Mouse (Mus musculus) retina, postnatal 1 day (tissue): ENCODE results near the gene Casc3.

ENCODE experiments used
- DNase-seq: peaks from one replicate; pipeline ENCODE4 v3.0.0-alpha.2; 2012

Casc3 gene

DNA sequence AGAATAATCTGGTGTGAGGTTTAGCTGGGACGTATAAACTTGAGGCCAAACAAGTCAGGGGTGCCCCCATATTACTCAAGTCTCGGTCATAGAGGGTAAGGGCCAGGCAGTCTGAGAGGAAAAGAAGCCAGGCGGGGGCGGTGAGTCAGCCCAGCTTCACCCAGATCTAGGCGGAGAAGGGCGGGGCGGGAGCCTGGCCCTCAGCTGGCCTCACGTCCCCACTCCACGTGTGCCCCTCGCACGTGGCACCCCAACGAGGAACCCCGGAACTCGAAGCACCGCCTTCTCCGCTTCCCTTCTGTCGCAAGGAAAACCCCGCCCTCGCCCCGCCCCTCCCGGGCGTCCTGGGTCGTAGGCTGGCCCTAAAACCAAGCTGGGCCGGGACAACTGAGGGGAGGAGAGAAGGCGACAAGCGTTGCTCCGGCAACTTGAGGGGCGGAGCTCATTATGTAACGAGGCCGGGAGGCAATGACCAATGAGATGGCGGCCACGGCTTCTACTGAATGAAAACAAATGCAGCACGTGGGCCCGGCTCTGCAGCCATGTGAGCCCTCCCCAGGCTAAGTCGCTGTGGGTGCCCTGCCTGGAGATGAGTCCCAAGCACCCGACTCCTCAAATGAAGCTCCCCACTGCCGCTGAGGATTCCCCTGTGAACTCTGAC lies 30.9 kb upstream of the Casc3 start:
- DNase-seq = peak; percentile 99

DNA sequence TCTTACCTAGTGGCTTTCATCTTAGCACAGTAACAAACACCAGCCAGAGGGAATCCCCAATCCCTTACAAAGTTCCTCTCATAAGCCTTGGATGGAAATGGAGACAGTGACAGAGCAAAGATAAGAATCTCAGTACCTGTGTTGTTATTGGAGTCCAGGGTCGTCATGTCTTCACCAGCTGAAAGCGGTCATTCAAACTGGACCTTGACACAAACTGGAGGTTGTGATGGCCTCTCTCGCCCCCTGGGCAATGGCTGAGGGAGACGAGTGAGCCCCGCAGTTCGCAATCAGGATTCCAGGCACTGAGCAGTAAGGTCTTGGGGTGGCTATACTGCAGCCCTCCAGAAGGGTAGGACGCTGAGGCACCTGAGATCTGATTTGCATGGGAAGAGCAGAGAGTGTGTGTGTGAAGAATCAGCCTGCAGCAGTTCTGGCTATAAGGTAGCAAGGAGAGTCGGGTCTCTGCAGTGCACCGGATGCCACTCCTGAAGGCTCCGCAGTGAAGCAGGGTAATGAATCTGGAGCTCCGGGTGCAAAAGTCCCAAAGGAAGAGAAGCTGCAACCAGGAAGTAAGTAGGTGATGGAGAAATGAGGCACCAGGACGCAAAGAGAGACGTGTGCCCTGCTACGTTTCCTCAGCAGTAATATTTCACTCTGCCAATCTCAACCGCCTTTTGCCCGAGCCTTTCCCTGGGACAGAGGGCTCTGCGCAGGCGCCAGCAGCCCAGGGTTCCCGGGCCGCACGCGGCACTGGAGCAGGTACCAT lies 29.9 kb upstream of the Casc3 start, which contains the start of gene Nr1d1:
TSS of gene Nr1d1 (minus strand) at position 752 of the 766 bp plus-strand sequence.
- DNase-seq = no peak

DNA sequence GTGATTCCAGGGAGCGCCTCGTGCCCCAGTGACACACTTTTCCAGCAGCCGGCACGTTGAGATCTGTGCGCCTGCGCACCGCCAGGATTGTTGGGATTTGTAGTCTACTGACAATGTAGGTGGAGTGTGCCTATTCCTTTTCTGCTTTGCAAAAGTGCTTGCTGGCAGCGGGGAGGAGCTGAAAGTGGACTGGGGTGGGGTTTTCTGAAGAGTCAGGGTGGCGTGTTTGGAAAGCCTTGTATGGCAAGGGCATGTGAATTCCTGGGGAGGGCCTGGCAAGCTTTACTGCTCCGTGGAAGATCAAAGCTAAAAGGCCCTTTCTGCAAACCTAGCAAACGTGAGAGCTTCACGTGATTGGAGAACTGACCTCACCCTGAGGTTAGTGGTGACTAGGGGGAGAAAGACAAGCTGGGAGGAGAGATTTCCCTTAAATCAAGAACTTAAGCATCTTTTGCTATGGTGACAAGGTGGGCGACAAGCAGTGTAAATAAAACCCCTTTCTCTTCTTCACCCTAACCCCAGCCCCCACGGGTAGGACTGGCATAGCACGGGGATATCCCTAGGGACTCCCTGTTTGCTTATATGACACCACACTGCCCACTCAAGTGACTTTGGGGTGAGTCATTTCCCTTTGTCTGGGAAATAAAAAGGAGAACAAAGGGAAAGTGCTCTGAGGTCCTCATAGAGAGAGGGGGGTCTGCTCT lies 29.2 kb upstream of the Casc3 start:
- DNase-seq = peak; percentile 98

DNA sequence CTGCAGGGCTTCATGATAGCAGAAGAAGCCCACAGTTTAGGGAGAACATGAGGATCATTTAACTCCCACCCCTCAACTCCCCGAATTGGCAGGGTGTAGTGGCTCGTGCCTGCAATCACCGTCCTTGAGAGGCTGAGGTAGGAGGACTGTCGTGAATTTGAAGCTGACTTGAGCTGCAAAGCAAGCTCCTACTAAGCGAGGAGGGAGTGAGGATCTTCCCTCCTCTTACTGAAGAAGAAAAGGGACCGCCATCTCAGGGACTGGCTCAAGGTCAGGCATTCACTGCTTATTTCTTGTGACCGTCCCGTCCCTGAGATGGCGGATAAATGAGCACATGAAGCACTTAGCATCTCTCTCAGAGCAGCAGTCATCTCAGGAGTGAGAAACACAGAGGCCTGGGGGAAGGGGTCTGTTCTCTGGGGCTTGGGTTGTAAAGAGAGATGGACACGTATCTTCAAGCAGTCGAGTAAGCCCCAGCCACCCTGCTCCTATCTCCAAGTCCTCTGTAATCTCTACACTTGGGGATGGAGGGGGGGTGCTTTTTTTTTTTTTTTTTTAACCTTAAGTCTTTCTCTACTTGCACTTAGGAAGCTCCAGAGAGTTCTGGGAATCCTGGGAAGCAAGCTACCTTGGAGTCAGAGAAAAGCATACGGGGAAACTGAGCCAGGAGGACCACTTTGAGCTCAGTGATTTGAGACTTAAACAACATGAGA lies 28.5 kb upstream of the Casc3 start:
- DNase-seq = no peak

DNA sequence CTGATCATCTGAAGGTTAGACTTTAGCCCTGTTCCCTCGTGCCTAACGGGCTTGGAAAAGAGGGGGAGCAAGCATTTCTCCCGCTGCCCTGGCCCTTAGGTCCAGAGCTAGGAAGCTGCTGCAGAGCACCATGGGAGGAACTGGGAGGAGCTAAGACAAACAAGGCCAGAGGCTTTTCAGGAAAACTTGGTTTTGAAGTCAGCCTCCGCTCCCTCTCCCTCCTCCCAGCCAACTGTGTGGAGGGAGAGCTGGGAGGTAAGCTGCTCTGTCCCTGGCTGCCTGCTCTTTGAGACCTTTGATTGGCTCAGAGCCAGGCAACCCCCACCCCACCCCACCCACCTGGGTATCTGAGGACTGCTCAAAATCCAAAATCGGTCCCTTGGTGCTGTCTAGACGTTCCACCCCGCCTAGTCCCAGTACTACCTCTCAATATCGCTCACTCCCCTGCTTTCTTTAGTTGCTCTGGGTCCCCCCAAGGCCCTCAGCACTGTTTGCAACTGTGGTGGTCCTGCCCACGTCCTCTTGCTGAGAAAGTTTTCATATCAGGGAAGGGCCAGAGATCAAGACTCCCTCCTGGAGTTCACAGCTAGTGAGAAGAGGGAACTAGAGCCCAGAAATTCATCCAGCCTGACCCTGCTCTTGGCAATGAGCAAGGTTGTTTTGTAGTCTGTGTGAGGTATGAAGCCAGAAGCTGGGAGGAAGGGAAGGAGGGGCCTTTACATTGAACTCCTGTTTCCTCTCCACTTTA lies 27.7 kb upstream of the Casc3 start:
- peak; percentile 66 for DNase-seq

DNA sequence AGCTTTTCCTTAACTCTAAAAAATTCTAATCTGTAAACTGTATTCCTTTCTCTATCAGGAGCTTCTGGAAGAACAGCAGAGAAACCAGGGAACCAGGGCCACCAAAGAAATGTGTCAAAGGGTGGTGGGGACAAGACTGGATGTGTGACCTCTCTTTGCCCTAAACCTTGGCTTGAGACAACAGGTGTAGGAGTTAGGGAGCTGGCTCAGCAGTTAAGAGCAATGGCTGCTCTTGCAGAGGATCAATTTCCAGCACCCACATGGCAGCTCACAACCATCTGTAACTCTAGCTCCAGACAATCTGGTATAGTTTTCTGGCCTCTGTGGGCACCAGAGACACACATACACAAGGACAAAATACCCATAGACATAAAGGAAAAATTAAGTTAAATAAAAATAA lies 26.8 kb upstream of the Casc3 start:
- no peak for DNase-seq

DNA sequence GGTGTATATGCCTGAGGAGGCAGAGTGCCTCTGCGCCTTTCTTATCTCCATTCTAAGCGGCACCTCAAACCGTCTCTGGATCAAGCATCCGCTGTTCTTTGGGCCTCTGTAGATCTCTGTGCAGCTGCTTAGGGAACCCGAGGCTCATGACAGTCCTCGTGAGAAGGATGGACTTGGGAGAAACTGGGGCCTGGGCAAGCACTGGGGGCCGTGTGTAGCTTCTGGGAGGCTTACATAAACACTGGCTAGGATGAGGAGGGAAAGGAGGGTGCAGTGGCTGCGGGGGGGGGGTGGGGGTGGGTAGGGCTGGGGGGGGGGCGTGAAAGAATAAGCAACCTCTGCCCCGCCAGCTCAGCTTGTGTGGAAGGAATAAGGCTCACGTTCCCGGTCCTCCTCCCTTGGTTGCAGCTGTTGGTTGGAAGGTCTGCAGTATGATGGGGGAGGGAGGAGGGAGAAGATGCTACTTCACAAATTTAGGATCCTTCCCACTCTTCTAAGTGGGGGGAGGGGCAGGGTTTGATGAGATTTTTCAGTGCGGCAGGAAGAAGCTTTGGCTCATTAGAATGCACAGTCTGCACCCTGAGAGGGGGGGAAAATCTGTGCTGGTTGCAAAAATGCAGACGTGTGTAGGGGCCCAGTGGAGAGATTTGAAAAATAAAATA lies 22.7 kb upstream of the Casc3 start:
- DNase-seq = peak; percentile 89

DNA sequence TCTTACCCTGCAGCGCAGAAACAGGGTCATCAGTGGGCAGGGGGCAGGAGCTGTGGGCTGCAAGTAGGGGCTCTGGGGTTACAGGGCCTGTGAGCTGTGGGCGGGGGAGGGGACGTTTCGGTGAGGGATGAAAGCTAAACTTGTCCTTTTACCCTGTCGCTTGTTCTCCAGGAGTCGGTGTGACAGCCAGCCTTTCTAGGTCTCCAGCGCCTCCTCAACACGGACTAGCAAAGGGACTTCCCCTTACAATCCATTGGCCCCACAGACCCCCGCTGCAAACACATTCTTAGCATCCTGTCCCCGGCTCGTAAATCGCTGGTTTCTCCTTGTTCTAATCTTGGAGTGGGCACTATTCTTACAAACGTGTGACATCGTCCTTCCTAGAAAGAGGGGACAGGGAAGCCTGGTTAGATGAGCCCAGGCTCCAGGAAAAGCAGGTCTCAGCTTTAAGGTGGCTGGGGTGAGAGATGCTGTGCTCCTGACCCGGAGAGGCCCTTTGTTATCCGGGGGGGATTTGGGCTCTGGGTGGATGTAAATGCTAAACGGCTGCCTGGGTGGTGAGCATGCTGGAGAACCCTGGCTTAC lies 22.0 kb upstream of the Casc3 start:
- DNase-seq = peak; percentile 75

DNA sequence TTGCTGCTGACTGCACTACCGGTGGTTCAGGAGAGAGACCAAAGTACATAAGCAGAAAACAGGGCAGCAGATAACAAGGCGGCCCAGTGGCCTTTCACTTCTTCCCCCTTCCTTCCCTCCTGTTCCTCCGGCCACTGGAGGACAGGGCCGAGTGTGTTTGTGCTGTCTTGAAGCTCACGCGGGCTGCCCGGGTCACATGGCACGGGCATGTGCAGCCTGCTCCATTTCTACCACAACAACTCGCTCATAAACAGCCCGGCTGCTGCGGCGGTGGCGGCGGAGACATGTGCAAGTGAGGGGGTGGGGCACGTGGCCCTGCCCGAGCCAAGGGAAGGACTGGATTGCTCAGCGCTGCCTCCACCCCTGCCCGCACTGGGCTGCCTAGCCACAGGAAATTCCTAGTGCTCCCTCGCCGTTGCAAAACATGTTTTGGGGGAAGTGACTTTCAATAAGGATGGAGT lies 21.4 kb upstream of the Casc3 start:
- DNase-seq = peak; percentile 95

DNA sequence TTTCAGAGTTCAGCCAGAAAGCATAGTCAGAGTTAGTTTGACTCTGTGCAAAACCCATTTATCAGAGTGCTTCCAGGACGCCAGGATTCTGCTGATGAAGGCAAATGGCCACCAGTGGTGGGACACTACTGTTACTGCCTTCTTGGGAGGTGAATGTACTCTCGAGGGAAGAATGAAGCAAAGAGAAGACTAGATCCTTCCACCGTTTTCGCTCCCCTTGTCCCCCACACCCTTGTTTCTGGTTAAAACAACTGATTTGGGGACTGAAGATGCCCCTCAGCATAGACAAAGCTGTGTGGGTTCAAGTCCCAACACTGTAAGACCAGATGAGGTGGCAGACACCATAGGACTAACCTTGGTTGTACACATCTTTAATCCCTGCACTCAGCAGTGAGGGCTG lies 20.6 kb upstream of the Casc3 start:
- DNase-seq = no peak

DNA sequence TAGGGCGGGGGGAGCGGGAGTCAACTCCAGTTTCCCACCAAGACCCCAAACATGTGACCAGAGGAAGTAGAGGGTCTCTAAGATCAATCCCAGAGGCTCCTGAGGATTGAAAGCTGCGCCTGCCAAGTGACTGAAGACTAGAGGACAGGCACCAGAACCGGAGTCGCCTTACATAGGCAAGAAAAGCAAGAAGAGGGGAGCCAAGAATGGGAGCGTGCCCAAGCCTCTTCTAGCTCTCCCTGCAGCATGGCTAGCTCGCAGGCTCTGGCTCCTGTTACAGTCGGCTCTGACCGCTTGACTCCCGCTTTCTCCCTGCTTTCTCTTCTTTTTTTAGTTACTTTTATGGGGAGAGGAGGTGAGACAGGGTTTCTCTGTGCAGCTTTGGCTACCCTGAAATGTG lies 19.5 kb upstream of the Casc3 start:
- DNase-seq = no peak

DNA sequence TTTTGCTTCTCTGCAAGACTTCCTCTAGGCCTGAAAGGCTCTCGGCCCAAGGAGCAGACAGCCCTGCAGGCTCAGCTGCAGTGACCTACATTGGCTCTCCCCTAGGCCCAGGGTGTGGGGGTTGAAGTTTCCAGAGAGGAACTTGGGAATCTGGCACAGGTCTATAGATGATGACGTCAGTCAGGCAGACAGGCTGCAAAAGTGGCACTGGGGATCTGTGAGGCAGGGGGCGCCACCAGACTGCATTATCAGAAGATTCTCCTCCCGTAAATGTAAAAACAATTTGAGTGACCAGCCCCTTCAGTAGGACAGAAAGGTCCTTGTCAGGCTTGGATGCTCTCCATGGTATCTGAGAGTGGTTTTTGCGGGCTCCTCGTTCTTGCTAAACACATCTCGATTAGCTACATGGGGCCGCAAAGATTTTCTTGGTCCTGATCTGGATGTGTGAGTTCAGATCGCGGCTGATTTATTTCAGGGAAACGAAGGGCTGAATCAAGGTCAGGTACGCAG lies 18.9 kb upstream of the Casc3 start:
- DNase-seq = peak; percentile 93

DNA sequence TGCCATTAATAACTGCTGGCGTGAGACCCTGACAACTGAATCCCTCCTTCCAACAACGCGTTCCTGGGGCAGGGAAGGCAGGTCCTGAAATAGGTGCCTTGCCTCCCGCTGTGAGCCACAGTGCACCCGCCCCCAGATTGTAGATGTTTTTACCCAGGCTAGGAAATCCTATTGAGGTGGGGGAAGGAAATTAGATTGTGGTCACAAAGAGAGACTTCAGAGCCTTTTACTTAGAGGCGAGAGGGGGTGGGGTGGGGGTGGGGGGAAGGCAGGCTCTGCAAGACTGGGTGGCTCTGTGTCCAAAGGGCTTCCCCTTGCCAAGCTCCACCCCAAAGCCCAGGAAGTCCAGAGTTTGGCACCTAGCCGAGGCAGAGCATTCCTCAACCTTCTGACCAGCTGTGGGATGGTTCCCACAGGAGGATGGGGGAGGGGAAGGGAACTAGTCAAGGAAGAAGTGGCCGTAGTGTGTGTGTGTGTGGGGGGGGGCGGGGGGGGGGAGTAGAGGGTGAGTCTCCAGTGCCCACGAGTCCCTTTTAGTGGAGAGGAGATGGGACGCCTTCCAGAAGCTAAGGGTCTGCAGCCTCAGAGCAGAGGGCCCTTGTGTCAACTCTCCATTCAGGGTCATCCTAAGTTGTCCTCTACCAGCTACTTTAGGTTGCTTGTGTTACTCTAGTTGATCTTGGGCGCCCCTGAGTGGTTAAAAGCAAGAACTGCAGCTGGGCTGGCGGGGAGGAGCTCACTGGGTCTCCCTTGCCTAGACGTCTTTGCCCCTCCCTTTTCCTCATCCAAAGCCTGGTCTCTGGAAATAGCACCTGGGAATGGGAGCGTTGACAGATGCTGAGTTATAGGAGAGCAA lies 18.1 kb upstream of the Casc3 start:
- peak; percentile 96 for DNase-seq

DNA sequence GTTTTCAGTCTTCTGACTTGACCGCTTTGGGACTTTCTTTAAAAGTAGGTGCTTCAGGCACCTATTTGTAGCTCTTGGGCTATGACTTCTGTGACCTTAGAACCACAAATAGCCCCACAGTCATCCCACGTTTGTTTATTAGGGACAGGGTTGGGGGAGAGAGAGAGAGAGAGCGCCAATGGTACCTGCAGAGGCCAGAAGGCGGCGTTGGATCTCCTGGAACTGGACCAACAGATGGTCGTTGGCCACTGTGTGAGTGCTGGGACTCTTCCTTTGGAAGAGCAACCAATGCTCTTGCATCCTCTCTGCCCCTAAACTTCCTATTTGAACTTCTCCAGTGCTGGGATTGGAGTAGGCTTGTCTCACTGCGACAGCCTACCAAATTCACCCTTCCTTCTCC lies 17.5 kb upstream of the Casc3 start:
- no peak for DNase-seq

DNA sequence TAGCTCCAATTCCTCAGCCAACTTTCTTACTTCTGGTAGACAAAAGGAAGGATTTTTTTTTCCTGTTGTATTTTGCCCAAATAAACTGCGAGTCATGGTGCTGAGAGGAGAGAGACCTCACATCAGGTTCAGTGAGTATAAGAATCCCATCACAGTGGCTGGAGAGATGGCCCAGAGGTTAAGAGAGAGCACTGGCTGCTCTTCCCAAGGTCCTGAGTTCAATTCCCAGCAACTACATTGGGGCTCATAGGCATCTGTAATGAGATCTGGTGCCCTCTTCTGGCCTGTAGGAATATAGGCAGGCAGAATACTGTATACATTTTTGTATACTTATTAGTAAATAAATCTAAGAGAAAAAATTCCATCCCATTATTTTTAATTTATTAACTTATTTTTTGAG lies 17.0 kb upstream of the Casc3 start:
- DNase-seq = no peak

DNA sequence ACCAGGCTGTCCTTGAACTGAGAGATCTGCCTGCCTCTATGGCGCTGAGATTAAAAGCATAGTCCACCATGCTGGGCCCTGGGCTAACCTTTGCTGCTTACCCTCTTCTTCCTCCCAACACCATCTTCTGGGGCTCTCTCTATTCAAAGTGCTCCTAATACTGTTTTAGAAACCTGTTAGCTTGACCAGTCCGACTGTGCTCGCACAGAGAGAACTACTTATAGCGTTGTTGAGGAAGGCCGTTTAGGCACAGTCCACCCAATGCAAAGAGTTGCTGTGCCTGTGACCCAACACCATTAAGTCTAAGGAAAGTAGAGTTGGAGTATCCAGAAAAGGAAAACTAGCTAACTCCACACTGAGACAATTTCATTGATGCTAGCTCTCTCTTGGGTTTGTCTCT lies 16.6 kb upstream of the Casc3 start:
- no peak for DNase-seq

DNA sequence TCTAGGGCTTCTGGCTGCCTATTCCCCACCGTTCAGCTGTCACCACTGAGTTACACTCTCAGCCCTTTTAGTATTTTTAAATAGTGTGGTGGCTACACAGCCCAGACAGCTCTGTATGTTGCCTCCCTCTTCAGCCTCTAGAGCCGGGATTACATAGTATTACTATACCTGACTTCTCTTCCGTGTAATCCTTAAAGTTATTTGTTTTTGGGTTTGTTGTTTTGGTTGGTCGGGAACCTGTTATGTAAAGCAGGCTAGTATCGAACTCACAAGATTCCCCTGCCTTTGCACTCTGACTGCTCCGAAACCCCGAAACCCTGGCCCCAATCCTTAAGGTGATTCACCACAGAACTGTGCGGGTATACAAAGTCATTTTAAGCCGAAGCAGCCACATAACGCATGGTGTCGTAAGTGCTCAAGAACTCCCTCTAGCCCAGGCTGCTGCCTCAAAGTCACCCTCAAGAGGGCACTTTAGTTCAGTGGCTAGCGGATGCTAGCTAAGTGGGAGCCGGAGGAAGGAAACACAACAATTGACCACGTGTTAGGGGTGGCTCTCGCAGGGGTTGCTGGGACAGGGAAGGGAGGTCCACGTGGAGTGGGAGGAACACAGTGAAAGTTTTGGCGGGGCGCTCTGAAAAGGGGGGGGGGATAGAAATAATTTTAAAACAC lies 16.0 kb upstream of the Casc3 start:
- DNase-seq = peak; percentile 95

DNA sequence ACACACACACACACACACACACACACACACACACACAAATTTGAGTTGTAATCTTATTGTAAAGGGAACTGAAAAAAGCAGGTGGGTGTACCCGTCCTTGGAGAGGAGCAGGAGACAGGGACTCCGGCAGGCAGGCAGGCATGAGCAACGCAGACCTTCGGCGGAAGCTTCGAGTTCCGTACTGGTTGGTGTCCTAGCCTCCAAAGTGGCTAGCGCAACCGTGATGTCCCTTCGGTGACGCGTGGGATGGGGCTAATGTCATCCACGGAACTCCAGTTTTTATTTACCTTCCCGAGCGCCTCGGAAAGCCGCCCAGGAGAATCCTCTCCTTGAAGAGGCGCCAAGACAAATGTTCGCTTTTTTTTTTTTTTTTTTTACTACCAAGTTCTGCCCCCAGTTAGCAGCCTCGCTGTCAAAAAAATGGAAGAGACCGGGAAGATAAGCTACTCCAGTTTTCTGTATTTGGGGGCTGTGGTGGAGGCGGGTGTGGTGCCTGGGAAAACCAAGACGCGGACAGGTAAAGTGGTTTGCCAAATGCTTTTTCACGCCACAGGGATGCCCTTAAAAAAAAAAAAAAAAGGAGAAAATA lies 15.4 kb upstream of the Casc3 start:
- DNase-seq = no peak

DNA sequence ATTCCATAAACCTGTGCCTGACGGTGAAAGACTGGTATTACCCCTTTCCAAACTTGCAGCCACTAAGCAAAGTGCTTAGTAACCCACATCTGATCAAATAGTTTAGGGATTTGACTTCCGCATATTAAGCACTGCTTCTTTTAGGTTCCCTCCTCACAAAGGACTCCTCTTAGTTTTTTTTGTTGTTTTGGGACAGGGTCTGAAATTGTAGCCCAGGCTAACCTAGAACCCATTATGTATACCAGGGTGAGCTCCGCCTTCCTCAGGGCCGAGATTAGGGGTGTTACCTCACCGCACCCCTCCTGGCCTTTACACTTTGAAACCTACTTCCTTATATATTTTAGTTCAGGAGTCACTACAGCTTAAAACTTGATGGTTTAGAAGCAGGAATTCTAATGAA lies 14.9 kb upstream of the Casc3 start:
- DNase-seq = no peak
